Mouse (Mus musculus): ENCODE measurements around the gene Ykt6.
"Not testable (repeated sequence)": the region's sequence is repeated elsewhere in the genome, so short reads cannot be mapped to it uniquely, and the experiment has no call there.

GRCm38 (mm10) chr11:5934531-5934930, 21.0 kb upstream of the Ykt6 start:
- not testable (repeated sequence) for TF ChIP-seq POLR2A (IDR thresholded peaks at IDR 0.05; ENCODE audit: borderline replicate concordance, control insufficient read depth, low read depth, low read length); CTCF (IDR thresholded peaks at IDR 0.05; ENCODE audit: control insufficient read depth, insufficient read depth, low read length)

All from bone marrow, adult 2 months (tissue).